30 mouse cellular contexts compared by ENCODE assay signal in genomic region chr4:80756114-80756513, GRCm38 (mm10).
"Had no signal": no experiment of that assay in that cellular context is flagged by ENCODE, and none has a peak within 500 bp of the region (broad histone marks: within the 10 kb centered on the region; RNA-seq: fewer than 3 reads in every experiment).

No protein-coding gene starts in this region.

- H3K4me3 ChIP-seq: limb, embryonic 10.5 days; limb, embryonic 12.5 days; limb, embryonic 13.5 days; limb, embryonic 15.5 days; liver, embryonic 12.5 days; liver, embryonic 13.5 days; liver, embryonic 15.5 days; lung, embryonic 15.5 days; megakaryocyte, embryonic 14.5 days; midbrain, embryonic 10.5 days; midbrain, embryonic 12.5 days; midbrain, embryonic 13.5 days; midbrain, embryonic 15.5 days; myocyte; neural tube, embryonic 12.5 days had no signal

- H3K27me3 ChIP-seq: limb, embryonic 12.5 days; limb, embryonic 13.5 days; limb, embryonic 15.5 days; liver, embryonic 12.5 days; liver, embryonic 13.5 days; liver, embryonic 15.5 days; lung, embryonic 15.5 days; megakaryocyte, embryonic 14.5 days; midbrain, embryonic 12.5 days; midbrain, embryonic 13.5 days; midbrain, embryonic 15.5 days; neural tube, embryonic 12.5 days had no signal

- H3K4me1 ChIP-seq: limb, embryonic 10.5 days; limb, embryonic 12.5 days; limb, embryonic 13.5 days; limb, embryonic 15.5 days; liver, embryonic 12.5 days; liver, embryonic 13.5 days; liver, embryonic 15.5 days; lung, embryonic 15.5 days; megakaryocyte, embryonic 14.5 days; midbrain, embryonic 10.5 days; midbrain, embryonic 12.5 days; midbrain, embryonic 13.5 days; midbrain, embryonic 15.5 days; neural tube, embryonic 12.5 days had no signal

- H3K9ac ChIP-seq: limb, embryonic 12.5 days; limb, embryonic 13.5 days; limb, embryonic 15.5 days; liver, embryonic 12.5 days; liver, embryonic 13.5 days; liver, embryonic 14.5 days; liver, embryonic 15.5 days; liver, postnatal 0 days; lung, embryonic 14.5 days; lung, embryonic 15.5 days; midbrain, embryonic 12.5 days; midbrain, embryonic 13.5 days; midbrain, embryonic 15.5 days; neural tube, embryonic 12.5 days had no signal

- DNase-seq: left cerebral cortex, postnatal 4 days; liver; liver, embryonic 13.5 days; liver, postnatal 0 days; lung, adult 18-20 months; lung, adult 2 months; lung, embryonic 14.5 days; lung, postnatal 10 days; lung, postnatal 14 days; lung, postnatal 36 days; lung, postnatal 4 days; midbrain, embryonic 14.5 days had no signal

- ATAC-seq: liver, embryonic 12.5 days; liver, postnatal 0 days; lung, postnatal 0 days; midbrain, embryonic 13.5 days; midbrain, embryonic 15.5 days; midbrain, embryonic 16.5 days had no signal

- H3K36me3 ChIP-seq: limb, embryonic 10.5 days; limb, embryonic 12.5 days; limb, embryonic 13.5 days; limb, embryonic 15.5 days; liver, embryonic 12.5 days; liver, embryonic 13.5 days; liver, embryonic 15.5 days; lung, embryonic 15.5 days; midbrain, embryonic 10.5 days; midbrain, embryonic 12.5 days; midbrain, embryonic 13.5 days; midbrain, embryonic 15.5 days; neural tube, embryonic 12.5 days had no signal

- H3K27ac ChIP-seq: limb, embryonic 10.5 days; limb, embryonic 12.5 days; limb, embryonic 13.5 days; limb, embryonic 15.5 days; liver, embryonic 12.5 days; liver, embryonic 13.5 days; liver, embryonic 14.5 days; liver, embryonic 15.5 days; lung, embryonic 15.5 days; macrophage; midbrain, embryonic 10.5 days; midbrain, embryonic 12.5 days; midbrain, embryonic 13.5 days; midbrain, embryonic 15.5 days; neural tube, embryonic 12.5 days had no signal
